Mouse (Mus musculus): ENCODE data around the gene Raly.

Raly gene

GRCm38 (mm10) chr2:154782856-154783650, 7.8 kb upstream of the Raly start:
- DNase-seq (ENCODE audit: low read depth, low spot score): no peak

- no peak for DNase-seq (ENCODE audit: low read depth, low spot score)
These were observed 5.6 kb upstream of the Raly start for GRCm38 (mm10) chr2:154785284-154785683.

GRCm38 (mm10) chr2:154786187-154786586, 4.7 kb upstream of the Raly start:
- no peak for DNase-seq (ENCODE audit: low read depth, low spot score)

- DNase-seq (ENCODE audit: low read depth, low spot score): no peak
These were observed 4.1 kb upstream of the Raly start for GRCm38 (mm10) chr2:154786776-154787175.

GRCm38 (mm10) chr2:154789381-154789780, 1.5 kb upstream of the Raly start:
- DNase-seq (ENCODE audit: low read depth, low spot score): no peak

- no peak for DNase-seq (ENCODE audit: low read depth, low spot score)
These were observed 780 bp upstream of the Raly start for GRCm38 (mm10) chr2:154789977-154790655.

- no peak for DNase-seq (ENCODE audit: low read depth, low spot score)
These were observed 1.1 kb downstream of the Raly start for GRCm38 (mm10) chr2:154791661-154792642.

- no peak for DNase-seq (ENCODE audit: low read depth, low spot score)
These were observed 12.5 kb downstream of the Raly start for GRCm38 (mm10) chr2:154803372-154803771.

GRCm38 (mm10) chr2:154803845-154804244, 12.9 kb downstream of the Raly start:
- no peak for DNase-seq (ENCODE audit: low read depth, low spot score)

GRCm38 (mm10) chr2:154807689-154808088, 16.8 kb downstream of the Raly start:
- no peak for DNase-seq (ENCODE audit: low read depth, low spot score)

GRCm38 (mm10) chr2:154809107-154809762, 18.3 kb downstream of the Raly start:
- DNase-seq (ENCODE audit: low read depth, low spot score): no peak

- no peak for DNase-seq (ENCODE audit: low read depth, low spot score)
These were observed 19.9 kb downstream of the Raly start for GRCm38 (mm10) chr2:154810821-154811220.

GRCm38 (mm10) chr2:154813426-154813825, 22.5 kb downstream of the Raly start:
- no peak for DNase-seq (ENCODE audit: low read depth, low spot score)

GRCm38 (mm10) chr2:154817089-154817488, 26.2 kb downstream of the Raly start:
- DNase-seq (ENCODE audit: low read depth, low spot score): no peak

- no peak for DNase-seq (ENCODE audit: low read depth, low spot score)
These were observed 26.9 kb downstream of the Raly start for GRCm38 (mm10) chr2:154817788-154818187.

- DNase-seq (ENCODE audit: low read depth, low spot score): no peak
These were observed 27.7 kb downstream of the Raly start for GRCm38 (mm10) chr2:154818599-154818998.

- no peak for DNase-seq (ENCODE audit: low read depth, low spot score)
These were observed 29.4 kb downstream of the Raly start for GRCm38 (mm10) chr2:154820346-154820745.

- DNase-seq (ENCODE audit: low read depth, low spot score): no peak
These were observed 35.2 kb downstream of the Raly start for GRCm38 (mm10) chr2:154826054-154826538.

- no peak for DNase-seq (ENCODE audit: low read depth, low spot score)
These were observed 36.6 kb downstream of the Raly start for GRCm38 (mm10) chr2:154827521-154827920.

GRCm38 (mm10) chr2:154832471-154832870, 41.6 kb downstream of the Raly start:
- no peak for DNase-seq (ENCODE audit: low read depth, low spot score)
